Mouse (Mus musculus) liver, embryonic 14.5 days (tissue): ENCODE results near the gene Runx2.

Experiments
- CTCF ChIP-seq: IDR thresholded peaks from 2 replicates; pipeline ENCODE4 v1.5.1; 2016; ENCODE audit warnings: antibody characterized with exemption, low read depth, control low read depth
- EP300 ChIP-seq: IDR thresholded peaks from 2 replicates; pipeline ENCODE4 v1.6.1; 2016; ENCODE audit warnings: antibody characterized with exemption, low read depth

DNA sequence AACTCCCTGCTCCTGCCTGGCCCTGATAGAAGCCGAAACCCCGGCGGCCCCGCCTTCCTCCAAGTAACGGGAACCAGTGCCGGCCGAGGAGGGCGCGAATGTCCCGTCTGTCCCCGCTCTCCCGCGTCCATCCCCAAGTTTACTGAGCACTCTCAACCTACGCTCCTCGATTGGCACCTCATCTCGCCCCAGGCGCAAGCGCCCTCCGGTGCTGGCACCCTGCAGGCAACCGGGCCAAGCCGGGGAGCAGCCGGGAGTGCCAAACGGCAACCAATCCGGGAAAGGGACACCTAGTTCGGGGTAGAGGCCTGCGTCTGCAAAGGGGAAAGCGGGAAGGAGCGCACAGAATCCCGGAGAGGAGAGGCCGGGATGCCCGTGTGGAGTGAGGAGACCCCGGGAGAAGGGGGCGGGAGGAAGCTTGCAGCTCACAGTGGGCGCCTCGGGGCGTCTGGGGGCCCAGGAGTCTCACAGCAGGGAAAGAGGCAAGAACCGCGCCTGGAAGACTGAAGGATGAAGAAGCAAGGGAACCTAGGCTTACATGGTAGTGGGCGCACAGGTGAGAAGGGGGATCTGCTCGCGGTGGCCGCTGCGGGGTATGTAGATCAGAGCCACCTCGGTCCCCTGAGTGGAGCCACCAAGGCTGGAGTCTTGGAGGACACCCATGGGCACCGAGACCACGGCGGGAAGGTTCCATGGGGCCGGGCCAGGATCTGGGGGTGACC is 79.9 kb downstream of the Runx2 start:
- TF ChIP-seq CTCF = no peak
- no peak for TF ChIP-seq EP300
